Mouse (Mus musculus) MEL (cell line): ENCODE measurements around the gene Foxf1. TPM values are rescaled to one million over a fixed set of nuclear protein-coding genes. Genes with fewer than 3 reads are reported as not detected.
A peak's percentile ranks its signal among the peaks of the same experiment; 100 is the strongest.

Source experiments
- DNase-seq: peaks from one replicate; pipeline ENCODE4 v3.0.0; 2011; ENCODE audit warnings: low read depth, low spot score
- H3K27ac ChIP-seq: 2 replicates; pipeline ENCODE4 v1.5.1; 2012; ENCODE audit warnings: low read depth, mild to moderate bottlenecking, control low read depth, low read length, moderate library complexity; ENCODE audit not compliant: control insufficient read depth
- H3K27me3 ChIP-seq, 2 experiments: fragments of 150-350 bp in 1 of 2; sonication (generic) in 1 of 2; 2 replicates each; pipeline ENCODE4 v1.6.1; 2012; ENCODE audit warnings: low read length in 2 of 2, mild to moderate bottlenecking in 2 of 2, improper control_type of control experiment in 1 of 2, moderate library complexity in 1 of 2; ENCODE audit not compliant: insufficient read depth in 2 of 2, control insufficient read depth in 1 of 2
- H3K36me3 ChIP-seq, 2 experiments: 2 replicates each; pipeline ENCODE4 v1.6.1; 2012 to 2014; ENCODE audit warnings: low read length in 2 of 2, improper control_type of control experiment in 1 of 2, inconsistent platforms in 1 of 2, mild to moderate bottlenecking in 1 of 2; ENCODE audit not compliant: insufficient read depth in 2 of 2, control insufficient read depth in 1 of 2
- H3K4me1 ChIP-seq, 2 experiments: fragments of 150-350 bp in 1 of 2; sonication (generic) in 1 of 2; 2 replicates each; pipeline ENCODE4 v1.6.1; 2012; ENCODE audit warnings: low read length in 2 of 2, improper control_type of control experiment in 1 of 2, mild to moderate bottlenecking in 1 of 2; ENCODE audit not compliant: insufficient read depth in 2 of 2, control insufficient read depth in 1 of 2
- H3K4me3 ChIP-seq, 2 experiments: fragments of 150-350 bp in 1 of 2; sonication (generic) in 1 of 2; 2 replicates each; pipeline ENCODE4 v1.5.1; 2012; ENCODE audit warnings: low read depth in 2 of 2, low read length in 2 of 2, mild to moderate bottlenecking in 2 of 2, moderate library complexity in 2 of 2, control low read depth in 1 of 2, improper control_type of control experiment in 1 of 2; ENCODE audit not compliant: control insufficient read depth in 1 of 2, insufficient read depth in 1 of 2
- H3K79me2 ChIP-seq: 2 replicates; pipeline ENCODE4 v1.6.1; 2012; ENCODE audit warnings: mild to moderate bottlenecking, low read length, moderate library complexity; ENCODE audit not compliant: control insufficient read depth, poor library complexity, insufficient read depth
- H3K9ac ChIP-seq: 2 replicates; pipeline ENCODE4 v1.6.1; 2012; ENCODE audit warnings: low read depth, mild to moderate bottlenecking, control low read depth, low read length, moderate library complexity; ENCODE audit not compliant: control insufficient read depth, poor library complexity, severe bottlenecking
- H3K9me3 ChIP-seq: fragments of 150-350 bp; sonication (generic); replicated peaks from 2 replicates; pipeline ENCODE4 v1.6.1; 2012; ENCODE audit warnings: mild to moderate bottlenecking, low read length, improper control_type of control experiment, moderate library complexity; ENCODE audit not compliant: insufficient read depth
- CHD1 ChIP-seq: IDR thresholded peaks from 2 replicates; pipeline ENCODE4 v1.6.1; 2012; ENCODE audit warnings: low read depth, mild to moderate bottlenecking, inconsistent platforms, low read length, improper control_type of control experiment
- CTCF ChIP-seq, 3 experiments: IDR thresholded peaks in 2 of 3; conservative IDR thresholded peaks in 1 of 3; 2 replicates each; pipeline ENCODE4 v1.5.1; 2011 to 2012; ENCODE audit warnings: low read length in 3 of 3, low read depth in 2 of 3, mild to moderate bottlenecking in 2 of 3, improper control_type of control experiment in 1 of 3, inconsistent platforms in 1 of 3, mixed read lengths in 1 of 3, moderate library complexity in 1 of 3; ENCODE audit not compliant: control insufficient read depth in 1 of 3, insufficient read depth in 1 of 3, poor library complexity in 1 of 3, severe bottlenecking in 1 of 3
- EP300 ChIP-seq, 2 experiments: IDR thresholded peaks; 2 replicates each; pipeline ENCODE4 v1.6.1; 2011; ENCODE audit warnings: improper control_type of control experiment in 2 of 2, low read length in 2 of 2, low read depth in 1 of 2, mild to moderate bottlenecking in 1 of 2
- GABPA ChIP-seq: IDR thresholded peaks from 2 replicates; pipeline ENCODE4 v1.6.1; 2012; ENCODE audit warnings: low read depth, mild to moderate bottlenecking, inconsistent platforms, low read length, improper control_type of control experiment, moderate library complexity
- HCFC1 ChIP-seq: IDR thresholded peaks from 2 replicates; pipeline ENCODE4 v1.6.1; 2012; ENCODE audit warnings: low read depth, mild to moderate bottlenecking, inconsistent platforms, low read length, improper control_type of control experiment, moderate library complexity
- JUND ChIP-seq: IDR thresholded peaks from 2 replicates; pipeline ENCODE4 v1.6.1; 2011; ENCODE audit warnings: low read depth, mild to moderate bottlenecking, improper control_type of control experiment, low read length
- KAT2A ChIP-seq: conservative IDR thresholded peaks from 2 replicates; pipeline ENCODE4 v1.6.1; 2012; ENCODE audit warnings: low read depth, low read length, improper control_type of control experiment, inconsistent platforms
- MAFK ChIP-seq: IDR thresholded peaks from 2 replicates; pipeline ENCODE4 v1.6.1; 2011; ENCODE audit warnings: low read depth, mild to moderate bottlenecking, low read length, improper control_type of control experiment, borderline replicate concordance
- NRF1 ChIP-seq: IDR thresholded peaks from 2 replicates; pipeline ENCODE4 v1.6.1; 2014; ENCODE audit warnings: low read depth, mild to moderate bottlenecking, inconsistent platforms, low read length, improper control_type of control experiment, moderate library complexity; ENCODE audit not compliant: poor library complexity, insufficient read depth, severe bottlenecking
- POLR2A ChIP-seq, 2 experiments: IDR thresholded peaks; 2 replicates each; pipeline ENCODE4 v1.6.1; 2011 to 2012; ENCODE audit warnings: low read length in 2 of 2, mild to moderate bottlenecking in 2 of 2, control low read depth in 1 of 2, improper control_type of control experiment in 1 of 2, low read depth in 1 of 2, moderate library complexity in 1 of 2; ENCODE audit not compliant: control insufficient read depth in 1 of 2, insufficient read depth in 1 of 2, poor library complexity in 1 of 2
- POLR2AphosphoS2 ChIP-seq: IDR thresholded peaks from 2 replicates; pipeline ENCODE4 v1.6.1; 2011; ENCODE audit warnings: low read length, improper control_type of control experiment
- POLR2AphosphoS5 ChIP-seq: IDR thresholded peaks from 2 replicates; pipeline ENCODE4 v1.6.1; 2012; ENCODE audit warnings: low read depth, borderline replicate concordance, mild to moderate bottlenecking, inconsistent platforms, low read length, moderate library complexity, mixed read lengths
- RCOR1 ChIP-seq: IDR thresholded peaks from 2 replicates; pipeline ENCODE4 v1.6.1; 2012; ENCODE audit warnings: low read depth, mild to moderate bottlenecking, inconsistent platforms, low read length, improper control_type of control experiment
- TAL1 ChIP-seq: IDR thresholded peaks from 2 replicates; pipeline ENCODE4 v1.6.1; 2012; ENCODE audit warnings: mild to moderate bottlenecking, inconsistent platforms, low read length, moderate library complexity, mixed read lengths
- UBTF ChIP-seq: IDR thresholded peaks from 2 replicates; pipeline ENCODE4 v1.6.1; 2012; ENCODE audit warnings: low read depth, mild to moderate bottlenecking, inconsistent platforms, low read length, improper control_type of control experiment, moderate library complexity, borderline replicate concordance; ENCODE audit not compliant: insufficient read depth
- ZC3H11A ChIP-seq: IDR thresholded peaks from 2 replicates; pipeline ENCODE4 v1.6.1; 2012; ENCODE audit warnings: low read depth, mild to moderate bottlenecking, inconsistent platforms, low read length, improper control_type of control experiment
- ZNF384 ChIP-seq: IDR thresholded peaks from 2 replicates; pipeline ENCODE4 v1.6.1; 2012; ENCODE audit warnings: low read depth, mild to moderate bottlenecking, inconsistent platforms, low read length, improper control_type of control experiment
- polyA plus RNA-seq, 2 experiments: library from polyadenylated mRNA; stranded (reverse) in 1 of 2; unstranded in 1 of 2; fragments of >175 nt in 1 of 2; fragments of >200 nt in 1 of 2; gene quantifications; 2 replicates each; pipeline versions ENCODE4 v1.2.1 to v1.2.4; 2012; ENCODE audit warnings: low replicate concordance in 2 of 2, low read depth in 1 of 2; ENCODE audit not compliant: insufficient read length in 2 of 2, insufficient read depth in 1 of 2, missing spikeins in 1 of 2
- total RNA-seq: library from RNA; depleted of rRNA; stranded (reverse); fragments of 300-350 nt; gene quantifications from 2 replicates; pipeline ENCODE4 v1.2.3, GENCODE M21; 2012

Gene Foxf1
- total and polyA plus RNA-seq, 3 experiments, result not detected

GRCm38 (mm10) chr8:121116591-121117185 lies 32.5 kb downstream of the Foxf1 start:
- H3K4me3 ChIP-seq, result peak overlapping the region; percentile 61 to 63
- peaks cover 0 to 6% of the 10 kb centered on the region in 2 experiments; a peak in 3 of 4 replicates for H3K36me3 ChIP-seq
- H3K4me1 ChIP-seq, result peaks cover 1 to 11% of the 10 kb centered on the region in 2 experiments; a peak in 3 of 4 replicates
- no peaks in the 10 kb centered on the region for H3K9me3 ChIP-seq
- H3K27me3 ChIP-seq, result no peaks in the 10 kb centered on the region
- DNase-seq, result peak; percentile 79
- peaks cover 52% of the 10 kb centered on the region for H3K79me2 ChIP-seq
- TF ChIP-seq POLR2AphosphoS5, result no peak
- TF ChIP-seq, all 39 proteins: peak for 0
- Histone ChIP-seq H3K9ac (peak overlapping the region; percentile 64), H3K27ac (peak overlapping the region; percentile 54)

GRCm38 (mm10) chr8:121117186-121117651 lies 33.0 kb downstream of the Foxf1 start:
- H3K27ac ChIP-seq, result peak overlapping the region; percentile 30
- DNase-seq, result peak; percentile 48
- TF ChIP-seq CTCF (IDR thresholded peaks at IDR 0.05 in 2 of 3, conservative IDR thresholded peaks at IDR 0.05 in 1 of 3; ENCODE audit: control insufficient read depth in 1 of 3, insufficient read depth in 1 of 3, low read depth in 2 of 3, low read length in 3 of 3, poor library complexity in 1 of 3, severe bottlenecking in 1 of 3) (0 out of 6 replicates have a peak, but pooled peaks of 1 of the 3 experiments have one; percentile 2), HCFC1 (no peak)
- TF ChIP-seq, all 39 proteins: peak for 1
- Histone ChIP-seq H3K27me3 (no peaks in the 10 kb centered on the region), H3K4me1 (peaks cover 0 to 12% of the 10 kb centered on the region in 2 experiments; a peak in 3 of 4 replicates), H3K4me3 (peak overlapping the region; percentile 61 to 63), H3K36me3 (peaks cover 0 to 6% of the 10 kb centered on the region in 2 experiments; a peak in 3 of 4 replicates), H3K9me3 (no peaks in the 10 kb centered on the region), H3K9ac (peak overlapping the region; percentile 64), H3K79me2 (peaks cover 57% of the 10 kb centered on the region)

DNA sequence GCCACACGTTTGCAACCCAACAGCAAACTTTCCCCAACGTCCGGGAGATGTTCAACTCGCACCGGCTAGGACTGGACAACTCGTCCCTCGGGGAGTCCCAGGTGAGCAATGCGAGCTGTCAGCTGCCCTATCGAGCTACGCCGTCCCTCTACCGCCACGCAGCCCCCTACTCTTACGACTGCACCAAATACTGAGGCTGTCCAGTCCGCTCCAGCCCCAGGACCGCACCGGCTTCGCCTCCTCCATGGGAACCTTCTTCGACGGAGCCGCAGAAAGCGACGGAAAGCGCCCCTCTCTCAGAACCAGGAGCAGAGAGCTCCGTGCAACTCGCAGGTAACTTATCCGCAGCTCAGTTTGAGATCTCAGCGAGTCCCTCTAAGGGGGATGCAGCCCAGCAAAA lies 33.7 kb downstream of the Foxf1 start:
- Histone ChIP-seq H3K79me2 (peaks cover 62% of the 10 kb centered on the region), H3K9ac (peak overlapping the region; percentile 64), H3K27me3 (no peaks in the 10 kb centered on the region), H3K4me1 (peaks cover 0 to 7% of the 10 kb centered on the region in 2 experiments; a peak in 2 of 4 replicates), H3K27ac (peak overlapping the region; percentile 14), H3K9me3 (no peaks in the 10 kb centered on the region), H3K4me3 (peak overlapping the region; percentile 61 to 63), H3K36me3 (peaks cover 0 to 6% of the 10 kb centered on the region in 2 experiments; a peak in 3 of 4 replicates)
- TF ChIP-seq POLR2A (IDR thresholded peaks at IDR 0.05; ENCODE audit: control insufficient read depth in 1 of 2, insufficient read depth in 1 of 2, low read depth in 1 of 2, low read length in 2 of 2, poor library complexity in 1 of 2) (no peak), NRF1 (no peak), MAFK (no peak), EP300 (IDR thresholded peaks at IDR 0.05; ENCODE audit: low read depth in 1 of 2, low read length in 2 of 2) (no peak), TAL1 (no peak), UBTF (no peak), ZC3H11A (no peak), HCFC1 (no peak), KAT2A (no peak), POLR2AphosphoS5 (no peak), RCOR1 (no peak), ZNF384 (no peak), POLR2AphosphoS2 (no peak), CHD1 (no peak), JUND (no peak), GABPA (no peak)
- DNase-seq, result peak; percentile 34
